Mouse (Mus musculus): ENCODE results near the gene Lyg1. TPM values are rescaled to one million over a fixed set of nuclear protein-coding genes. Genes with fewer than 3 reads are reported as not detected.
"Not testable (repeated sequence)": the region's sequence is repeated elsewhere in the genome, so short reads cannot be mapped to it uniquely, and the experiment has no call there.

Lyg1 gene
- total RNA-seq (2021): not detected

DNA sequence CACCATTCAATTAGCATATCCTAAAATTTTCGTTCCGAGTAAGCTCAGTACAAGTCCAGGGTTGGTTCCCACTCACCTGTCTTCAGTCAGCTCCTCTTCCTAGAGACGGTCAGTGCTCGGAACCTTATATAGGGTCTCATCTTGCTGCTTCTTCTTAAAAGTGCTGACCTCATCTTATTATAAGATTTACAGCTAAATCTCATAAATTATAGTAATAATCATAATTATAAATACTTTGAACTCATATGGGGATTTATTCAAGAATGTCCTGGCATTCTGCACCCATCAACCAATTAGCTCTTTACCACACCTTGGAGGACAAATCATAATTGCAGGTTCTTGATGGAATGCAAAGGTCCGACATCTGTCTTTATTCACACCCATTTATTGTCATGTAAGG lies at the start of gene Lyg1:
Lyg1 (minus strand) TSS at position 101 of the 400 bp plus-strand sequence.
- intact Hi-C loops (cut with DNase I): no loop called here

DNA sequence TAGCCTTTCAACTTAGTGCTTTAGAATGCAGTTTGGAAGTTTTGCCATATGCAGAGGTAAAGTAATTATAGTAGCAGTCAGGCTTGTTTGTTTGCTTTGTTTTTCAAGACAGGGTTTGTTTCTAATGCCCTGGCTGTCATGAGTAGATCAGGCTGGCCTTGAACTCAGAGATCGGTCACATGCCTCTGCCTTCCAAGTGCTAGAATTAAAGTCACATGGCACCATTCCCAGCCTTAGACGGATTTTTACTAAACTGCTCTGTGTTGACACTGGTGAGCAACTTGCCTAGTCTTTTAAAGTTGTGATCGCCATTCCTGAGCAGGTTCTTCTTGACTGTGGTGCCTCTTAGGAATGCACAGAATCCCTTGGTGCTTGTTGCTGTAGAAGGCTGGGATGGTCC lies 49.2 kb upstream of the Lyg1 start:
- DNase-seq: no peak
- intact Hi-C loops (cut with DNase I): no loop called here

More for the DNA sequence above, at the start of gene Lyg1:
- no peak for DNase-seq

DNA sequence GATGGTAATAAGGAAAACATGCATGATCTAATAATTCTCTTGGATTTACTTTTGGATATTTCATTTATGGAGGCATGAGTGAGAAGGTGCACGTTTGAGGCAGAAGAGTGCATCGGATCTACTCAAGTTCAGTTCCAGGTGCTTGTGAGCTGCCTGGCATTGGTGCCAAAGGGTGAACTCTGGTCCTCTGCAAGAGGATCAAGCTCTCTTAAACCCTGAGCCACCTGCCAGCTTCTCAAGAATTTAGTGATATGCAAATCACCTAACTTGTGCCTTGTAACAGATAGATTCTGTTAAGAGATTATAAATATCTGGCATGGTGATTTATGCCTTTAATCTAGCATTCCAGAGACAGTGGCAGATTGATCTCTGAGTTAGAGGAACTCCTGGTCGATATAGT lies 45.5 kb upstream of the Lyg1 start:
- no peak for DNase-seq
- intact Hi-C loops (cut with DNase I): no loop called here

DNA sequence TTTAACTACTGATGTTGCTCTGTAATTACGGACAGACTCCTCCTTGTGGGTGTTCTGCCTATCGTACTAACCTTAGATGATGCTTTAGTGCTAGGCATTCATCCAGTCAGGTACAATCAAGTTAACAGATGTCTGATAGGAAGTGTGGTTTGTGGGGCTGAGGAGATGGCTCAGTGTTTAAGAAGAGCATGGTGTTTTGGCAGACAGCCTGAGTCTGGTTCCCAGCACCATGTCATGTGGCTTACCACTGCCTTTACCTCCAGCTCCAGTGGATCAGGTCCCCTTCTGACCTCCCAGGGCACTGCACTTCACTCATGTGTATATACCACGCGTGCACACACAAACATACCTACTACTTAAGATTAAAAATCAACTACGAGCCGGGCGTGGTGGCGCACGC lies 44.4 kb upstream of the Lyg1 start:
- DNase-seq: no peak
- intact Hi-C loops (cut with DNase I): no loop called here

DNA sequence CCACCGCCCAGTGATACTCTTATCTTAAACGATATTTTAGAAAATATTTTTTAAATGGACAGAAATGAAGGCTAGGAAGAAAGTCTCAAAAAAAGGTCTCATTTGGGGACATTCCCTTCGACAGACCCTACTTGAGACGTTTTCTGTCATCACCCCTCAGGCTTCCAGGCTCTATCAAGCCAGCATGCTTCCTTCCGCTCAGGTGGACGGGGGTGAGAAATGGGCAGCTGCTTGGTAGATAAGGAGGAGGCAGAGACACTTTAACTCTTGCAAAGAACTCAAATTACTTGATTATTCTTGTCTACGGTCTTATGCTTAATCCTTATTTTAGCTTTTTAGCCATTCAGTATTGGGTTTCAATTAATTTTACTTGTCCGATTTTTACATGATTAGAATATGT lies 43.3 kb upstream of the Lyg1 start:
- no peak for DNase-seq
- intact Hi-C loops (cut with DNase I): no loop called here

DNA sequence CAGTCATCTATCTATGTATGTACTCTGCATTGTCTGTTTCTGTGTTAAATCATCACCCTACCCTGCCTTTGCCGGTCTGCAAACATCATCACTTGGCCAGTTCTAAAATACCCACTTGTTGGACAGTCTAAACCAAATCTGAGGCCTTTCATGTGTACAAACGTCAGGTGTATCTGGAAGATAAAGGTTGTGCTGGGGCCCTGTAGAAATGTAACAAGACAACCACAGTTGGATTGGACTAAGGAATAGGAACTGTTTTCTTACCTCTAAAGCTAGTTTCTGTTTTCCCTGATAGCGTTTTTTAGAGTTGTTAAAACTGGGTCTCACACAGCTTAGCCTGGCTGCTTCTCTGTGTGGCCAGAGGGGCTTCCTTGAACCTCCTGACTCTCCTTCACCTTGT lies 42.0 kb upstream of the Lyg1 start:
- intact Hi-C loops (cut with DNase I): loop anchor here (10.0 kb wide), 2 partner anchors 575 to 1755 kb away; partner anchors contain the start of gene Uggt1
- DNase-seq: no peak

DNA sequence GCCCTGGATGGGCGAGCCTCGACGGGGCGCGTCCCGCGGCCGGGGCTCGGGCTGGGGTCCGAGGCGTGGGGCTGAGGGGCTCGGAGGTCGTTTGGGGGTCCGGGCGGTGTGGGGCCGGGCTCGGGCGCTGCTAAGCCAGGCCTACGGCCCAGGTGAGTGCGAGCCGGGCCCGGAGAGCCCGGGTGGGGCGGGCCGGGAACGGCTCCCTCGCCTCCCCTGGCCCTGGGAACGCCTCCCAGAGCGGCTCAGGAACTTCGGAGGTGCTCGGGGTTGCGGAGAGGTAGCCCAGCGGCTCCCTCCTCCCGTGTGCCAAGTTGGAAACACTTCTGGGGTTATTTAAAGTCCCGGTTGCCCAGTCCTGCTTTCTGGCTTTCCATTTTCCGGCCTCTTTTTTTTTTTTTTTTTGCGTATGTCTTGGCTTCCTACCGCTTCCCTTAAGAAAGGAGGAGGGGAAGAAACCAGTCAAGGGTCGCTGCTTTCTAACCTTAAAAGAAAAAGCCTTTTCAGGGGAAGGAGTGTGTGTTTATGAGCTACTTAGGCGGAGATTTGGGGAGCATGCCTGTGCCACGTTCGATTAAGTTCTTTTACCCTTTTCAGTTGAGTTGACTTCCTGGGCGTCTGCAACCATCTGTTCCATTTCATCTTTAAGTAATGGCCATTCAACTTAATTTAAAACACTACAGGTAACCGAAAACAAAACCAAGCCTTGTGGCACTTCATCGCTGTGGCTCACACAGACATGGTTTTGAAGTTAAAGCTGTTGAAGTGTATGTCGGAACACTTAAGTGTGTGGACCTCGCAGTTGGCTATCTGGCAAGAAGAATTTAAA lies 41.0 kb upstream of the Lyg1 start:
- intact Hi-C loops (cut with DNase I): loop anchor here (10.0 kb wide), 2 partner anchors 574 to 1754 kb away; partner anchors contain the start of gene Uggt1
- DNase-seq: no peak

DNA sequence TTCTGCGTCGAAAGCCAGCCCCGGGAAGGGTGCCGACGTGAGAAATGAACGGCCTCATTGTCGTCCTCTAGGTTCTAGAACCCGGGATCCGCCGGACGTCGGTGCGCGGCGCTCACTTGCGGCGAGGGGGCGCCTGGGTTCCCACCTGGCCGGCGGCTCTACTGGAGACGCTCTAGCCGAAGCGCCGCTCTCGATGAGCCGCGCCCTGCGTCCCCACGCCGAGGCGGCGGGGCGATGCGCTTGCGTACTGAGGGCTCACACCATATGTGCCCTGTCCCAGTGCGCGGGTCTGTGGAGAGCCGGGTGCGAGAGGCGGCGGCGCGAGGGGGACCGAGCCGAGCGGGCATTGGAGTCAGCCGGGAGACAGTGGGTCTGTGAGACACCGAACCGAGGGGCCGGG lies 40.3 kb upstream of the Lyg1 start, which contains the start of the genes Txndc9 and Eif5b:
Txndc9 (minus strand) TSS at position 27 of the 400 bp plus-strand sequence.
Eif5b (plus strand) TSS at position 144 of the 400 bp plus-strand sequence.
- intact Hi-C loops (cut with DNase I): loop anchor here (2.0 to 10.0 kb wide), 4 partner anchors 107 to 1753 kb away; partner anchors contain the start of genes Mitd1, Mrpl30, Rev1 and Uggt1
- DNase-seq: peak; percentile 92

DNA sequence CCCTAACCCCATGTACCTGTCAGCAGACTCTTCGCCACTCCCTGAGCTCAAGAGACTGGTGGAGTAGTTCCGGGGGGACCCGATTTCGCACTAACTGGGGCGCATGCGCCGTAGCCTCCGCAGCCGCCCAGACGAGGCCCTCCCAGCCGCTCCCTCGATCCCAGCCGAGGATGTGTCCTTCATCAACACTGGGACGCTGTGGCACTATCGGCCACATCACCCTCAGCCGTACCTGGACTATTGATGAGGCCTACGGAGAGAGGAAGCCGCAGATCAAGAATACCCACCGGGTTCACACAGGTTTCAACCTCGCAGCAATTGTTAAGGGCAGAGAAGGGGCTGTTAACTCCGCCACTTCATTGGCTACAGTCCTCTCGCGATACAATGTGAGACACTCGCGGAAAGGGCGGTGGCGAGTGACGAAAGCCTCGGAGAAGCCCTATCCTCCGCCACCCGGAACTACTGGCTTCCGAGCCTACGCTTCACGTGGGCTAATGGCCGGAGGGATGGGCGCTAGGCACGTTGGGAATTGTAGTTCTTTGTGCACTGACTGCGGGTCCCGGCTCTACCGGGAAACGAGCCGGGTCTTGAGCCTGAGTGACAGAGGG lies 39.4 kb upstream of the Lyg1 start:
- DNase-seq: peak; percentile 95 to 97
- intact Hi-C loops (cut with DNase I): loop anchor here (2.0 to 10.0 kb wide), 4 partner anchors 106 to 1752 kb away; partner anchors contain the start of genes Mitd1, Mrpl30, Rev1 and Uggt1

DNA sequence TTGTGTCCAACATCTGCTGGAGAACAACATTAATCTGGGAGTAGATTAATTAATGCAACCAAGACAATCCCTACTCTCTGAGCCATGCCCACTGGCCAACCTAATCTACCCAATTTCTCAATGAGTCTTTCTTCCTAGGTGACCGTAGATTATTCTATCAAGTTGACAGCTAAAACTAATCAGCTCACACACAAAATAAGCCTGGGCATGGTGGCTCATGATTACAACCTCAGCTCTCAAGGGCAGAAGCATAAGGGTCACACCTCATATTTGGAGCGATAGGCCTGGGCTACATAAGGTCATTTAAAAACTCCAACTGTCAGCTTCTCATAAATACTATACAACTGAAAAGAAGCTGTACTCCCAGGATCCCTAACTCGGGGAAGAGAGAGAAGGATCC lies 38.7 kb upstream of the Lyg1 start:
- intact Hi-C loops (cut with DNase I): loop anchor here (2.0 to 10.0 kb wide), 4 partner anchors 105 to 1751 kb away; partner anchors contain the start of genes Mitd1, Mrpl30, Rev1 and Uggt1
- no peak for DNase-seq

DNA sequence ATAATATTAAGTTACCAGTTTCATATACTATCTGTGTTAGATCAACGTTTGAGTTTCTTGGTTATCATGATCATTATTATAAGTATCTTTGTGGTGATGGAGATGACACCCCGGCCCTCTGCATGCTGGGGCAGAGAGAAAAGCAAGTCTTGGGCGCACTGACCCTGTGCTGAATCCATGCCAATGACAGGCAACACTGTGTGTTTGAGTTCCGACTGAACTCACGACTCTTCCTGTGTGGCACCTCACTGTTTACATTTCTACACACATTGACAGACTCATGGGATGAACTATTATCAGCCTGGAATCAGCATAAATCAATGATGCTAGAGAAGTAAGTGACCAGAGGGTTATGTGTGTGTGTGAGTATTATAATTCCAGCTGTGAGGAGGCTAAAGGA lies 30.3 kb upstream of the Lyg1 start:
- DNase-seq: no peak
- intact Hi-C loops (cut with DNase I): no loop called here

DNA sequence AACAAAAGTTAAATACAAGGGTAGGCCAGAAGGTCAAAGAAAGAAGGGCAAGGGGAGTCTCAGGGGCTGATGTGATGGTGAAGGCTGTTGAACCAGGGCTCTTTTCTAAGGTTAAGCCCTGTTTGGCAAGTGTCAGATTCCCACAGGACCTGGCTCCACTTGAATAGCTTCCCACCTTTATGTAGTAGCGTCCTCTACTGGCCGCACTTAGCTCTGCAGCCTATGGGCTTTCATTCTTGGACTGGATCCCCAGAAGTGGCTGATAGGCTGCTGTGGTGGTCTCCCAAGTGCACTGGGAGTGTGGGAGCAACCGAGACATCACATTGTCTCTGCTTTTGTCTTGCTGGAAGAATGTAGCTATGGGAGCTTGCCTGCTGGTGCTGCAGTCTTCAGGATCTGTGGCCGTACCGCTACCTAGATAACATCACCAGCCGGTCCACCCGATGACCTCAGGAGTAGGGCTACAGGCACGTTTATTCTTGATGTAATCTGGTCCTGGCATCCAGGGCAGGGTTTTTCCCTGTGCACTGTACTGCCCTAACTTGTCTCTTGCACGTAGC lies 28.3 kb upstream of the Lyg1 start:
- intact Hi-C loops (cut with DNase I): no loop called here
- DNase-seq: no peak

DNA sequence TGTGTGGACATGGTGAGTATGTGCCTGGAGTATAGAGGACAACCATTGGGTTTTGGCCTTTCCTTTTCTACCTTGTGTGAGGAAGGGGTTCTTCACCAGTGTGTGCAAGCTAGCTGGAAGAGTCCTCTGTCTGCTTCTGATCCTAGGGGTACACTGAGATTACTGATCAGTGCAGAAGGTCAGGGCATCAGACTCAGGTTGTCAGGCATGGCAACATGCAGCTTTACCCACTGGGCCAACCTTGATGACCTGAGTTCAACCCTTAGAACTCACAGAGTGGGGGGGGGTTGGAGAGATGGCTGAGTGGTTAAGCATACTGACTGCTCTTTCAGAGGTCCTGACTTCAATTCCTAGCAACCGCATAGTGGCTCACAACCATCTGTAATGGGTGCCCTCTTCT lies 26.8 kb upstream of the Lyg1 start:
- DNase-seq: no peak
- intact Hi-C loops (cut with DNase I): no loop called here

DNA sequence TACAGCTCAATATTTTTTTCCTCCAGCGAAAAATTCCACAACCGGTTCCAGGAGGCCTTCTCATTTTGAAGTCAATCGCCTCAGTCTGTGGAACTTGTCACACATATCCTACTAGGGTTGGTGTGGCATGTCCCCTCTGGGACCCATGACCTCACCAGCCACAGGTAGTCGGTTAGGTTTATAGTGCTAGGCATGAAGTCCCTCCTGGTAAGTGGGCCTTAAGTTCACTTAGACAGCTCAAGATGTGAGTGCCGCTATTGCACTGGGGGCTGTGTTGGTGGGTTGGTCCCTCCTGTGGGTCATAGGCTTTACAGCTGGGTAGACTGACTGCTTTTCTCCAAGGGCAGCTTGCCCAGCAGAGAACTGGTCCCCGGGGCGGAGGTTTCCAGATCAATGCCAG lies 19.7 kb upstream of the Lyg1 start:
- intact Hi-C loops (cut with DNase I): no loop called here
- no peak for DNase-seq

DNA sequence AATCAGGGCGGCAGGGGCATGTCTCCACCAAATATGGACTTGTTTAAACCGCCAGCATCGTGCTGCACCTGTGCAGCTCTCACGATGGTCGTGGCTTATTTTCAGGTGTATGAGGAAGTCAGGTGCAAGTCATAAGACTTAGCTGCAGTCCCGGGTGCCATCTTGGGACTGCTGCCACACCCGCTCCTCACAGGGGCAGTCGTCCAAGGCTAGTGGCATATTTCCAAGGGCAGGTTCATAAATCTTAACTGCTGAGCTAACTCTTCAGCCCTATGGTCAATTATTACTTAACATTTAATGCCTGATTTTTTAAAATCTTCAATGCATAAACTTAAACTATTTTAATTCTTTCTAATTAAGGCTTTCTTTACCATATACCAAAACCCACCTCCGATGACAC lies 19.1 kb upstream of the Lyg1 start:
- DNase-seq; intact Hi-C loops (cut with DNase I): not testable (repeated sequence)

DNA sequence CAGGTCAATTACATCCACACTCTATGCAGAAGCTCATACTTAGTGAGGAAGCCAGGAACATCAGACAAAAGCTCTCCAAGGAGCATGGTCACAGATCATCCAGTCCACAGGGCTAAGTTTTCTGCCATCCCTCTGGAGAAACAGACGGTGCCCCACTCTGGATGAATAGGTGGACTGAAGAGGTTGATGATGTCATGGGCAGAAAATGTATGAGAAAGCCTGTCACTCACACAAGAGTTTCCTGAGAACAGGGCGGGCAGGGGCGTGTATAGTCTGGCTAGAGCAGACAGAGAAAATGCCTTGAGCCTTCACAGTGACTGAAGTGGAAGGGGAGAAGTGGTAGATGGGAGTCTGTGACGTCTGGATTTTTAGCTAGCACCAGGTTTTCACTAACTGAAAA lies 14.0 kb upstream of the Lyg1 start:
- intact Hi-C loops (cut with DNase I): no loop called here
- DNase-seq: no peak

DNA sequence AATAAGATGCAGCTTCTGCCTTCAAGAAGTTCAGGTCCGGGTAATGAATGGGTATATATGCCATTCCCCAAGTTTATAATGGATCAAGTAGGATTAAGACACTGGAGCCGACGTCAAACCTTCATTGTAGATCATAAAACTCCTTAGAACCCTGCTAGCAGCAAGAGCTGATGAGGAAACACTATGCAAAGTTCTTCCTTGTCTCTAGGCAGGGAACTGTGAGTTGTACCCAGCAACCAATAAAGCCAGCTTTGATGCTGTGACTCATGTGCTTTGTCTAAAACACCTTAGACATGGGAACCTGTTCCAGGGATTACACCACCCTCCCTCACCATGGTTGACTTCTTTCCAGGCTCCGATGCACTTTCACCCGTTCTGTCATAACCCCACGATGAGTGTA lies 11.2 kb upstream of the Lyg1 start:
- intact Hi-C loops (cut with DNase I): no loop called here
- no peak for DNase-seq

DNA sequence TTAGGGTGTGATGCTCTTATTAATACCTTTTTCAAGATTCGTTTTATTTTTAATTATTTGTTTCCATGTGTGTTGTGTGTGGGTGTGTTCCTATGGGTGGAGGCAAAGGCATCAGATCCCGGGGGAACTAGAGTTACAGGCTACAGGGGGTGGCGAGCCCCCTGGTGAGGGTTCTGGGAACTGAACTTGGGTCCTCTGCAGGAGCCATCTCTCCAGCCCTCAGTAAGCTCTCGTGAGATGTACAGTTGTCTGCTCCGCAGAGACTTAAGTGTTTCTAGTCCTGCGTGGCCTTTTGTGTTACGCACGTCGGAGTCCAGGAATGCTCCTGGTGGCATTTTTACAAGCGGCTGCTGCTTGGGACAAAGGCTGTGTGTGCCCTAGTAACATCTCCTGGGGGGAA lies 8.0 kb upstream of the Lyg1 start:
- DNase-seq: no peak
- intact Hi-C loops (cut with DNase I): no loop called here

DNA sequence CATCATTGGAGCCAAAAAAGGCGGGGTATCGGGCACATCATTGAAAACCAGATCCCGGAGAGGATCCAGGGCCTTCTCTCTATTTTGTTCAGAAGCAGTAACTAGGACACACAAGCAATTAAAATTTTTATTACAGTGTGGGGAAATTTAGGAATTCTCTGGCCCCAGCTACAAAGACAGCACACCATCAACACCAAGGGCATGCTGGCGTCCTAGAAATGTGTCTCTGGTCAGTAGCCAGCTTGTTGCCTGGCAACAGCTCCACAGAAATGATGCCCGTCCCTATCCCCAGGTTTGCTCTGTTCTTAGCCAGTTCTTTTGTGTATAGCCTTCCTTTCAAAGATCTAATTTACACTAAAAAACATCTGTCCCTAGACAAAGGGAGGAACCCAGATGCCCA lies 1.9 kb upstream of the Lyg1 start:
- no peak for DNase-seq
- intact Hi-C loops (cut with DNase I): no loop called here

DNA sequence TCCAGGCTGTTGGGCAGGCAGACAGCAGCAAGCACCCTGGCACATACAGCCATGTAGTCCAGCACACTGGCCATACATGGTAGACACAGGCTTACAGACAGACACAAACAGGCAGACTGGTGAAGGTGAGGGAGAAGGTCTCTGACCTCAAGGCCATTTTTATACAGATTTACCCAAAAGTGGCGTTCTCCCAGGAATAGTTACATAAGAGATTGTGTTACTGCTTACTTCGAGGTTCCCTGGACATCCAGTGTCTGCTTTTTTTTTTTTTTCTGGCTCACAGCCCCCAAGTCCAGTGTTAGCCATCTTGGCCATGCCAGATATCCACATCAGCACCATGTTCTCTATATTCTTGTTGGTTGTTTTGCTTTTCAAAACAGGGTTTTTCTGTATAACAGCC lies 957 bp upstream of the Lyg1 start:
- intact Hi-C loops (cut with DNase I): no loop called here
- DNase-seq: no peak

DNA sequence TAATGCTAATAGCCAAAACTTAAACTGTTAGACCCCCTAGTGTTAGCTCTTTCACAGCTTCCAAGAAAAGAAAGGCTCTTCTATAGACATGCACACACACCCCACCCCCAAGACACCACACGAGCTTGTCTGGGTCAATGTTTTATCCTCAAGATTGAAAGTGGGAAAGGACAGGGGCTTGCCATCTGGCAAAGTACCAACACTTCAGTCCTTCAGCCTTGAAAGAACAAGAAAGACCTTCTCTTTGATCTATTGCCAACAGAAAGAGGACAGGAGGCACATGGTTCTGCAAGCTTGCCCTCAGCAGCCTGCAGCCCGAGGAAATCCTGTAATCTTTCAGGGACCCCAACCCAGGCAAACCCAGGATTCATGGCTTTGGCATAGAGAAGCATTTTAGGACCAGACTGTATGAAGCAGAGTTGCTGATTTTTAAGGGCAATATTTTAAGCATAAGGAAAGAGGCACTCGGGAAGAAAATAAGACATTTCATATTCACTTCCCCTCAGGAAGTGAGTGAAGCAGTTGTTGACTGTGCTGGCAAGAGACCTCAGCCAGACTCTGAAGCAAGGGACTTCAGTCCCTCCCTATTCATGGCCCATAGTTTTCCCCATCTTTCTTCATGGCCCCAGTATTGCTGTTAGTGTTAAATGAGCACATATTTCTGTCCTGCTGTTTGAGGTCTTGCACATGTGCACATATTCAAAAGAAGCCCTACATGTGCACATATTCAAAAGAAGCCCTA lies 698 bp downstream of the Lyg1 start:
- intact Hi-C loops (cut with DNase I): no loop called here
- DNase-seq: no peak
